Mouse (Mus musculus) layer of hippocampus, postnatal 36 days (tissue): Measurements from ENCODE around the gene Creb3l4. TPM values are rescaled to one million over a fixed set of nuclear protein-coding genes. Genes with fewer than 3 reads are reported as not detected.
"Not testable (repeated sequence)": the region's sequence is repeated elsewhere in the genome, so short reads cannot be mapped to it uniquely, and the experiment has no call there.

Source experiments
- DNase-seq, 2 experiments: peaks; one replicate each; pipeline ENCODE4 v3.0.0; 2022
- total RNA-seq, 2 experiments: library from RNA; stranded (reverse); gene quantifications; 2 replicates each; pipeline ENCODE4 v1.2.3; 2021

Gene Creb3l4
- under 1 TPM in 1 of 2 experiments, not detected in 1; 0.40 TPM for total RNA-seq

- no peak for DNase-seq
Measured at GRCm38 (mm10) chr3:90242984-90243775, at the start of gene Creb3l4. Gene Creb3l4, minus strand, starts transcription at chr3:90243512.

DNA sequence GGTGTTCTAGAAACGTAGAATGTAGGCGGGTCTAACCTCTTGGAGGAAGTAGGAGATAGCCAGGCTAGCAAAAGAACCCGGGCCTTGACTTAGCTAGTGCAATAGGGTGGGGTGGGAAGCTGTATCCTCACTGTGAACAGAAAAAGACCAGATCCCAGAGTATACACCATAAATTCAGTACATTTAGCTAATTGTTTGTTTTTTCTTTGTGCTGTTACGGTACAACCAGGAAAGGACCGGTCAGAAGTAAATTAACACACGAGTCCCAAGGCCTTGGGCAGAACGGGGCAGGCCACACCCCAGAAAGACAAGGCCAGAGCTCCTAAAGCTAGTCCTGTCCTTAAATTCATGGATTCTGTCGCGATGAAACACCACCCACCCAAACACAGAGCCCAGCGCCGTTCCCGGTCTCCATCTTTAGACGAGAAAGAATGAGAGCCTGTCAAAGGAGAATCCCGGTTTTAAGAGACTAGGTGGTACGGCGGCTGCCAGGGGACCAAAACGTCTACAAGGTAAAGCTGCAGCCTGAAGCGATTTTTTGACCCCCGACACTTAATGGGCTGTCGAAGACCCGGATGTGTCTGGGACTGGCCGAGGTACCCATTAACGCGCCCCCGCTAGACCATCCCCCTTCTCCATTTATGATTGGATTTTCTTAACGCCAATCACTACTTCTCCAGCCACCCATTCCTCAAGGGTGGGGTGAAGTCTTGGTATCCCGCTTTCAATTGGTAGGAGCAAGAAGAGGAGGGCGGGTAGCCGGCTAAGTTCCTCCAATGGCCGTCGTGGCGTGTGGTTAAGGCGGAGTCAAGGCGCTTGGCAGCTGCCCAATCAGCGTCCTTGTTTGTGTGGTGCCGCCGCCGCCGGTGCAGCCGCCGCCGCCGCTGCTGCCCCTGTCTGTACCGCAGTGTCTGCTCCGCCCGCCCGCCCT lies 49.3 kb upstream of the Creb3l4 start, which contains the start of gene Gatad2b:
Gene Gatad2b, plus strand, starts transcription at position 834 of the 931 bp plus-strand sequence.
- DNase-seq = peak; percentile 97

- DNase-seq = no peak
Measured at GRCm38 (mm10) chr3:90291982-90292344, 48.7 kb upstream of the Creb3l4 start.

- no peak for DNase-seq
Measured at GRCm38 (mm10) chr3:90290602-90291001, 47.3 kb upstream of the Creb3l4 start.

GRCm38 (mm10) chr3:90289403-90289802 lies 46.1 kb upstream of the Creb3l4 start:
- not testable (repeated sequence) for DNase-seq

DNA sequence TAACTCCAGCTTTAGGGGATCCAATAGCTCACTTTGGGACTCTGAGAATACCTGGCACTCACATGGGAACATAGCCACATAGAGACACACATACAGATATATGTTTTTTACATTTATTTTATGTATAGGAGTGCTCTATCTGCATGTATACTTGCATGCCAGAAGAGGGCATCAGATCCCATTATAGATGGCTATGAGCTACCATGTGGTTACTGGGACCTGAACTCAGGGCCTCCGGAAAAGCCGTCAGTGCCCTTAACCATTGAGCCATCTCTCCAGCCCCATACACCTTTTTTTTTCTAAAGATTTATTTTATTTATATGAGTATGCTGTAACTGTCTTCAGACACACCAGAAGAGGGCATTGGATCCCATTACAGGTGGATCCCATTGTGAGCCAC lies 40.8 kb upstream of the Creb3l4 start:
- no peak for DNase-seq

GRCm38 (mm10) chr3:90280708-90281107 lies 37.4 kb upstream of the Creb3l4 start:
- no peak for DNase-seq

DNA sequence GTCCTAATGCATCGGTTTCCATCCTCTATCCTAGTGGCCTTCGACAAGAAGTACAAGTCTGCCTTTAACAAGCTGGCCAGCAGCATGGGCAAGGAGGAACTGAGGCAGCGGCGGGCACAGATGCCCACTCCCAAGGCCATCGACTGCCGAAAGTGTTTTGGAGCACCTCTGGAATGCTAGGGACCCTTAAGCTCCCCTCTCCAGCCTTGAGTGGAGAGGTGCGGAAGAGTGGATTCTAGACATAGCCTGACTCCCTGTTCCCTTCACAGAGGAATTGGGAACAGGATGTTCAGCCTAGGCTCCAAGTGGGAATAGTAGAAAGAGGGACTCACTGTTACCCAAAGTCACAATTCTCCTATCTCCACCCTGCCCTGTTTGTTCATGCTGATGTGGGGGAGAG lies 36.4 kb upstream of the Creb3l4 start:
- no peak for DNase-seq

- no peak for DNase-seq
Measured at GRCm38 (mm10) chr3:90279216-90279615, 35.9 kb upstream of the Creb3l4 start.

GRCm38 (mm10) chr3:90278211-90278610 lies 34.9 kb upstream of the Creb3l4 start:
- DNase-seq = no peak

GRCm38 (mm10) chr3:90277793-90278192 lies 34.5 kb upstream of the Creb3l4 start:
- no peak for DNase-seq

DNA sequence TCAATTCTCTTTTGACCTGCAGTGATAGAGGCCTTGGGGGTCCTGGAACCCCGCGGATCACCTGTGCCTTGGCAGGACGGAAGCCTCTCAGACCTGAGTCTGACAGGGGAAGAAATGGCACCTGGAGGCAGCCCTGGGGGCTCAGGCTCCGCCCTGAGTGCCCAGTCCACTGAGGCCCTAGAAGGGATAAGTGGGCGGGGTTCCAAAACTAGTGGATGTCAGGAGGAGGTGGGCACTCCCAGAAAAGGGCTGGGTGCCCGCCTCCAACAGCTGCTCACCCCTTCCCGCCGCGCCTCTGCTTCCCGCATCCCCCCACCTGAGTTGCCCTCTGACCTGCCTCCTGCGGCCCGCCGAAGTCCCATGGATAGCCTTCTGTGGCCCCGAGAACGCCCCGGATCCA lies 33.5 kb upstream of the Creb3l4 start:
- no peak for DNase-seq

DNA sequence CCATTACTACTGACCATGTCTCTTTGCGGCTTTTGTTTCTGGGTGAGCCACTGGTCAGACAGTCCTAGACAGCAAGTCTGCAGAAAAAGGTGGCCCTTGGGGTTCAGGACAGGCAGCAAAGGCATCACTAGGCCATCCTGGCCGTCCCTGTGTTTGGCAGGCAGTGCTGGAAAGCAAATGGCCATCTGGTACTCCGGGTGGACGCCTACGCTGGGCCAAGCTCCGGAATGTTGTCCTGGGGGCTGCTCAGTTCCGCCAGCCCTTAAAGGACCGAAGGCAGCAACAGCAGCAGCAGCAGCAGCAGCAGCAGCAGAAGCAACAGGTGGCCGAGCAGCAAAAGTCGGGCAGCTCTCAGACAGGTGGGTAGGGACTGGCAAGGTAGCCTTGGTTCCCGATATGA lies 32.0 kb upstream of the Creb3l4 start:
- no peak for DNase-seq

DNA sequence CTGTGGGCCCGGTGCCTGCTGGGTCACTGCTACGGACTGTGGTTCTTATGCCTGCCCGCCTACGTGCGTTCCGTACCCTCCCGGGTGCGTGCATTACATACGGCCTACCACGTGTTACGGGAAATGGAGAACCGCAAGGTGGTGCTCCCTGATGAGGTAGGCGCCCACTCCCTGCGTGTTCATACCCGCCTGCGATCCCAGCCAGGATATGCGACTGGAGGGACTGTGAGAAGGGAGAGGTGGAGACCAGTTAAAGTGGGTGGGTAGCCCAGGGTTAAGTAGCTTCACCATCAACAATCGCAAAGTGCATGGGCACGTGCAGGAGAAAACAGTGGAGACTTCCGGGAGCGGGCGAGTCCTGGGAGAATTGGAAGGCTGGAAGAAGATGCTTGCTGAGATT lies 30.5 kb upstream of the Creb3l4 start:
- no peak for DNase-seq

DNA sequence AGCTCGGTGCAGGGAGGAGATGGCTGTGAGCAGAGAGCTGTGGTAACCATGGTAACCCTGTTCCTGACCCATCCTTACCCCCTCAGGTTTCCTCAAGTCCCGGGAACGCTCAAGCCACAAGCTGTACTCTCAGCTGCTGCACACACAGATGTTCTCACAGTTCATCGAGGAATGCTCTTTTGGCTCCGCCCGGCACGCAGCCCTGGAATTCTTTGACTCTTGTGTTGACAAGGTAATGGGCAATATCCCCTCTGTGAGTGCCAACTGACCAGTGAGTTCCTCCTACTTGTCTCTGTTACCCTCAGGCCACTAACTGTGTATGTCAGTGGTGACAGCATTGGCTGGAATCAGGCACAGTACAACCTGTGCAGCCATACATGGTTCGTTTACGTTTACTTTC lies 28.9 kb upstream of the Creb3l4 start:
- DNase-seq = no peak

DNA sequence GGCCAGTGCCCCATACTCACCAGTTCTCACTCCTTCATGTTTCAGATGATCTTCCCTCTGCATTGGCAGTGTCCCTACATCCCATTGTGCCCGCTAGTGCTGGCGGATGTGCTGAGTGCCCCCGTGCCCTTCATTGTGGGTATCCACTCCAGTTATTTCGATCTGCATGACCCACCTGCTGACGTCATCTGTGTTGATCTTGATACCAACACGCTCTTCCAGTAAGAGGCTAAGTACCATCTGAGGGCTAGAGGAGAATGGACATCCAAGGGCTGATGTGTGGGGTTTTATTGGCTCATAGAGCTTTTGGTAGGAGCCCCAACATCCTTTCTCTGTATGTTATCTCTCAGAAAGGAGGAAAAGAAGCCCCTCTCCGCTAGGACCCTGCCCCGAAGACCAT lies 27.5 kb upstream of the Creb3l4 start:
- no peak for DNase-seq

GRCm38 (mm10) chr3:90268971-90269370 lies 25.7 kb upstream of the Creb3l4 start:
- DNase-seq = no peak

DNA sequence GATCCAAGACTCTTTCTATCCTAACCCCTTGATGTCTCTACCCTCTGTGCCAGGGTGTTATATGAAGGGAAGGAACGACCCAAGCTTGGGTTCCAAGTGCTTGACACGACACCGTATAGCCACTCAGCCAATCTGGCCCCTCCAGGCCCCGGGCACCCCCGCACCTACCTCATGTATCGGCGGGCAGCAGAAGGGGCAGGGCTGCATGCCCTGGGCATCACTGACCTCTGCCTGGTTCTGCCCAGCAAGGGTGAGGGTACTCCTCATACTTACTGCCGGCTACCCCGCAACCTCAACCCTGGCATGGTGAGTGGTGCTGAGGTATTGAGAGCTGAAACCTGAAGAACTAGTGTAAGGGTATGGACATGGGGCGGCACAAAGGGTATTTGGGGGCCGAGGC lies 24.9 kb upstream of the Creb3l4 start:
- no peak for DNase-seq

GRCm38 (mm10) chr3:90266901-90267775 lies 23.8 kb upstream of the Creb3l4 start:
- DNase-seq = no peak

- no peak for DNase-seq
Measured at GRCm38 (mm10) chr3:90265932-90266741, 22.8 kb upstream of the Creb3l4 start.
